Mouse (Mus musculus) limb, embryonic 11.5 days (tissue): Measurements from ENCODE around the gene Vmn1r3. TPM values are rescaled to one million over a fixed set of nuclear protein-coding genes. Genes with fewer than 3 reads are reported as not detected.
"Not testable (repeated sequence)": the region's sequence is repeated elsewhere in the genome, so short reads cannot be mapped to it uniquely, and the experiment has no call there.

Experiments used
- ATAC-seq: fragments of 200-750 bp; cut with Nextera tagmentation; 2 replicates; pipeline ENCODE4 v1.8.0; 2017; ENCODE audit warnings: low read depth; ENCODE audit not compliant: insufficient number of reproducible peaks, low FRiP score, low TSS enrichment
- DNase-seq: peaks from one replicate; pipeline ENCODE4 v3.0.0-alpha.2; 2015; ENCODE audit warnings: low spot score
- H3K27ac ChIP-seq: fragments of 300-500 bp; sonication (generic); replicated peaks from 2 replicates; pipeline ENCODE4 v1.5.1; 2014; ENCODE audit warnings: low read depth, mild to moderate bottlenecking, low read length
- H3K27me3 ChIP-seq: fragments of 300-500 bp; sonication (generic); 2 replicates; pipeline ENCODE4 v1.6.1; 2014; ENCODE audit warnings: mild to moderate bottlenecking, low read length, mixed read lengths; ENCODE audit not compliant: control insufficient read depth, insufficient read depth
- H3K36me3 ChIP-seq: fragments of 300-500 bp; sonication (generic); 2 replicates; pipeline ENCODE4 v1.6.1; 2014; ENCODE audit warnings: mild to moderate bottlenecking, low read length, moderate library complexity, mixed read lengths; ENCODE audit not compliant: control insufficient read depth, insufficient read depth
- H3K4me1 ChIP-seq: fragments of 300-500 bp; sonication (generic); 2 replicates; pipeline ENCODE4 v1.6.1; 2014; ENCODE audit warnings: low read length, mixed read lengths; ENCODE audit not compliant: control insufficient read depth, insufficient read depth
- H3K4me2 ChIP-seq: fragments of 300-500 bp; sonication (generic); 2 replicates; pipeline ENCODE4 v1.6.1; 2014; ENCODE audit warnings: low read depth, mild to moderate bottlenecking, moderate library complexity; ENCODE audit not compliant: severe bottlenecking
- H3K4me3 ChIP-seq: fragments of 300-500 bp; sonication (generic); 2 replicates; pipeline ENCODE4 v1.5.1; 2014; ENCODE audit warnings: low read depth, low read length
- H3K9ac ChIP-seq: fragments of 300-500 bp; sonication (generic); 2 replicates; pipeline ENCODE4 v1.6.1; 2014; ENCODE audit warnings: mild to moderate bottlenecking, low read length
- H3K9me3 ChIP-seq: fragments of 300-500 bp; sonication (generic); 2 replicates; pipeline ENCODE4 v1.6.1; 2016; ENCODE audit warnings: low read length; ENCODE audit not compliant: control insufficient read depth
- WGBS: fragments of 180-500 bp; shearing (Covaris S2); extraction: QIAGEN DNeasy Blood & Tissue Kit; methylation state at CpG from one replicate; pipeline ENCODE4 v1.1.7; 2014; 5-methylcytosine and 5-hydroxymethylcytosine counted together
- polyA plus RNA-seq: library from polyadenylated mRNA; unstranded; fragments of >200 nt; fragmentation: Nextera tagmentation; extraction: Ambion mirVana; gene quantifications from 2 replicates; pipeline ENCODE4 v1.2.1, GENCODE M21; 2014

Gene Vmn1r3
- polyA plus RNA-seq, 1 experiment from 2014 or later, result not detected

- H3K4me2 ChIP-seq, H3K27ac ChIP-seq, ATAC-seq, H3K9ac ChIP-seq, H3K36me3 ChIP-seq, H3K4me3 ChIP-seq, H3K4me1 ChIP-seq, H3K27me3 ChIP-seq: not testable (repeated sequence)
- WGBS, result 44% methylated on average over 3 of the region's 3 CpGs
- H3K9me3 ChIP-seq, result peaks cover 34% of the 10 kb centered on the region
- peak; percentile 22 for DNase-seq
Measured at GRCm38 (mm10) chr4:3224848-3225247, 39.7 kb upstream of the Vmn1r3 start.

DNA sequence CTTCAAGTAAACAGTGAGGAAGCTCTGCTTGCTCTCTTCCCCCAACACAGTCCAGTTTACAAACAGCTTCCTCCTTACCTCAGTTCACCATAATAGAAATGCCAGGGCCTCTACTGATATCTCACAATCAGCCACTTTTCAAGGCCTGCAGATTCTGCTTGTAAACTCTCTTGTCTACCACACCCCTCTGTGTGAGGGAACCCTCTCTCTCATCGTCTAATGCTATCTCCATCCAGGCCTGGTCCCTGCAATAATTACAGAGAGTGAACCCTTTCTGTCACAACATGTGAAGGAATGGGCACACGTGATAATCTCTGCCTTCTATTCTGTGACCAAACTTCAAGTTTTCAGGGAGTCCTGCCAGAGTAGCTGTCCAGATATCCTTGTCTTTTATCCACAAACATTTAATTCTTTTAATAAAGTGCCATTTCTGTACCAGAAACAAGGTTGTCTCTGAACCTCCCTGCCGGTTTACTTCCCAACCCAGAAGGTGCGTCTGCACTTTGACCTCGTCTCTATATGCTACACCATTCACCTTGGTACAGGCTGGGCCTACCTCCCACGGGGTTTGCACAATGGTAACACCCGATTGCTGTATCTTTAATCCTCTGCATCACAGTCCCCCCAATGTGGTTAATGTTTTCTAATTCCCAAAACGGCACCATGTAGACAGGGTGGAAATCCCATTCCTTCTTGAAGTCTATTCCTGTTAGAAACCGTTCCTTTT, 38.5 kb upstream of the Vmn1r3 start:
- H3K4me1 ChIP-seq, H3K9ac ChIP-seq, DNase-seq, H3K4me3 ChIP-seq, H3K36me3 ChIP-seq, H3K4me2 ChIP-seq, H3K27ac ChIP-seq, ATAC-seq, H3K27me3 ChIP-seq: not testable (repeated sequence)
- WGBS, result 81% methylated on average over 5 of the region's 9 CpGs
- peaks cover 27% of the 10 kb centered on the region for H3K9me3 ChIP-seq

- H3K4me2 ChIP-seq, H3K4me3 ChIP-seq, H3K4me1 ChIP-seq, DNase-seq, ATAC-seq, H3K9ac ChIP-seq, H3K36me3 ChIP-seq, H3K9me3 ChIP-seq, H3K27ac ChIP-seq, H3K27me3 ChIP-seq: not testable (repeated sequence)
- WGBS, result 75% methylated on average over 2 of the region's 2 CpGs
Measured at GRCm38 (mm10) chr4:3216382-3216781, 31.2 kb upstream of the Vmn1r3 start.

DNA sequence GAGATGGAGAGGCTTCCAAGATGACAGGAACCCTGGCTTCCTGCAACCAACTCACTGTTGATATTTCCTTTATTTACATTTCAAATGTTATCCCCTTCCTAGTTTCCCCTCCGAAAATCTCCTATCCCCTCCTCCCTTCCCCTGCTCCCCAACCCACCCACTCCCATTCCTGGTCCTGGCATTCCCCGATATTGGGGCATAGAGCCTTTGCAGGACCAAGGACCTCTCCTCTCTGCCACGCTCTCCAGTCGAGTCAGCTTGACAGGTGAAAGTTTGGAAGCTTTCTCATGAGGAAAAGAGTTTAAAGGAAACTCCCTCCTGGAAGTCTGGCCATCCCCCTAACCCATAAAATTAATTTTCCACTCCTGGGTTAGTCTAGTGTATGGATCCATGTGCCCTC, 28.2 kb upstream of the Vmn1r3 start:
- not testable (repeated sequence) for H3K4me3 ChIP-seq, H3K9ac ChIP-seq, DNase-seq, H3K4me1 ChIP-seq, H3K9me3 ChIP-seq, ATAC-seq, H3K27me3 ChIP-seq, H3K27ac ChIP-seq, H3K36me3 ChIP-seq, H3K4me2 ChIP-seq
- 80% methylated on average over 4 of the region's 4 CpGs for WGBS

GRCm38 (mm10) chr4:3209643-3210217, 24.6 kb upstream of the Vmn1r3 start:
- H3K4me1 ChIP-seq, ATAC-seq, H3K9me3 ChIP-seq, H3K4me2 ChIP-seq, H3K27ac ChIP-seq, H3K36me3 ChIP-seq, H3K4me3 ChIP-seq, H3K27me3 ChIP-seq, DNase-seq, H3K9ac ChIP-seq: not testable (repeated sequence)
- 100% methylated on average over 1 of the region's 1 CpGs for WGBS

- peaks cover 40% of the 10 kb centered on the region for H3K9me3 ChIP-seq
- not testable (repeated sequence) for ATAC-seq, H3K36me3 ChIP-seq, H3K4me1 ChIP-seq, H3K27ac ChIP-seq, H3K9ac ChIP-seq, H3K4me2 ChIP-seq, H3K4me3 ChIP-seq, H3K27me3 ChIP-seq, DNase-seq
- 87% methylated on average over 10 of the region's 10 CpGs for WGBS
Measured at GRCm38 (mm10) chr4:3176746-3177490, 8.2 kb downstream of the Vmn1r3 start.

DNA sequence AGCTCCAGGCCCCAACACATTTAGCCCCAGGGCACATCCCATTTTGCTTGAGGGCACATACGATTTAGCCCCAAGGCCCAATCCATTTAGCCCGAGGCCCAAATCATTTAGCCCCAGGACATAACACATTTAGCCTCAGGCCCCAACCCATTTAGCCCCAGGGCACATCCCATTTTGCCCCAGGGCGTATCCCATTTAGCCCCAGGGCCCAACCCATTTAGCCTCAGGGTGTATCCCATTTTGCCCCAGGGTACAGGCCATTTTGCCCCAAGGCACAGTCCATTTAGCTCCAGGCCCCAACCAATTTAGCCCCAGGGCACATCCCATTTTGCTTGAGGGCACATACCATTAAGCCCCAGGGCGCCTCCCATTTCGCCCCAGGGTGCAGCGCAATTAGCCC, 9.0 kb downstream of the Vmn1r3 start:
- 90% methylated on average over 6 of the region's 6 CpGs for WGBS

GRCm38 (mm10) chr4:3175756-3176155, 9.4 kb downstream of the Vmn1r3 start:
- H3K36me3 ChIP-seq, H3K4me1 ChIP-seq, H3K27ac ChIP-seq, ATAC-seq, H3K4me2 ChIP-seq, DNase-seq, H3K27me3 ChIP-seq, H3K9ac ChIP-seq, H3K4me3 ChIP-seq: not testable (repeated sequence)
- H3K9me3 ChIP-seq, result peaks cover 37% of the 10 kb centered on the region
- WGBS, result 91% methylated on average over 6 of the region's 8 CpGs

More for the DNA sequence above, 9.0 kb downstream of the Vmn1r3 start:
- H3K27me3 ChIP-seq, H3K4me3 ChIP-seq, H3K36me3 ChIP-seq, ATAC-seq, H3K9ac ChIP-seq, H3K27ac ChIP-seq, H3K4me2 ChIP-seq, H3K4me1 ChIP-seq: not testable (repeated sequence)
- DNase-seq, result peak; percentile 18
- peaks cover 40% of the 10 kb centered on the region for H3K9me3 ChIP-seq
